Mouse (Mus musculus): ENCODE data around the gene Frrs1l. TPM values are rescaled to one million over a fixed set of nuclear protein-coding genes. Genes with fewer than 3 reads are reported as not detected.
A peak's percentile ranks its signal among the peaks of the same experiment; 100 is the strongest.

Gene Frrs1l
- total RNA-seq, 2 experiments from 2014 or later = 0.08 TPM; not detected in 1

GRCm38 (mm10) chr4:56965586-56966179 is 24.5 kb downstream of the Frrs1l start:
- peak in 1 of 2 experiments; percentile 35 for DNase-seq

- no peak for DNase-seq
Measured at GRCm38 (mm10) chr4:56963687-56964086, 26.5 kb downstream of the Frrs1l start.

GRCm38 (mm10) chr4:56961320-56961925 is 28.8 kb downstream of the Frrs1l start:
- DNase-seq = peak; percentile 60 to 81

- DNase-seq = no peak
Measured at GRCm38 (mm10) chr4:56957518-56957917, 32.7 kb downstream of the Frrs1l start.

- DNase-seq = no peak
Measured at GRCm38 (mm10) chr4:56953235-56953634, 37.0 kb downstream of the Frrs1l start.

- no peak for DNase-seq
Measured at GRCm38 (mm10) chr4:56951701-56952100, 38.5 kb downstream of the Frrs1l start.

GRCm38 (mm10) chr4:56949494-56949893 is 40.7 kb downstream of the Frrs1l start:
- DNase-seq = peak in 1 of 2 experiments; percentile 59

- DNase-seq = peak; percentile 95 to 97
Measured at GRCm38 (mm10) chr4:56946641-56947640, 43.2 kb downstream of the Frrs1l start, which contains the start of gene Tmem245. TSS of gene Tmem245 (minus strand) at chr4:56947437.

- DNase-seq = no peak
Measured at GRCm38 (mm10) chr4:56946180-56946579, 44.0 kb downstream of the Frrs1l start.

- DNase-seq = peak; percentile 58 to 68
Measured at GRCm38 (mm10) chr4:56944286-56944685, 45.9 kb downstream of the Frrs1l start.

GRCm38 (mm10) chr4:56943258-56943657 is 46.9 kb downstream of the Frrs1l start:
- DNase-seq = no peak

- DNase-seq = no peak
Measured at GRCm38 (mm10) chr4:56942567-56942966, 47.6 kb downstream of the Frrs1l start.

GRCm38 (mm10) chr4:56941481-56941880 is 48.7 kb downstream of the Frrs1l start:
- no peak for DNase-seq

- peak in 1 of 2 experiments; percentile 53 for DNase-seq
Measured at GRCm38 (mm10) chr4:56937136-56937535, 53.1 kb downstream of the Frrs1l start.

GRCm38 (mm10) chr4:56935327-56935726 is 54.9 kb downstream of the Frrs1l start:
- no peak for DNase-seq

- DNase-seq = no peak
Measured at GRCm38 (mm10) chr4:56933154-56933553, 57.0 kb downstream of the Frrs1l start.

GRCm38 (mm10) chr4:56932096-56932495 is 58.1 kb downstream of the Frrs1l start:
- peak; percentile 41 to 72 for DNase-seq

- peak in 1 of 2 experiments; percentile 40 for DNase-seq
Measured at GRCm38 (mm10) chr4:56930312-56930711, 59.9 kb downstream of the Frrs1l start.

- DNase-seq = no peak
Measured at GRCm38 (mm10) chr4:56926971-56927370, 63.2 kb downstream of the Frrs1l start.

- DNase-seq = no peak
Measured at GRCm38 (mm10) chr4:56922229-56922628, 68.0 kb downstream of the Frrs1l start.

- no peak for DNase-seq
Measured at GRCm38 (mm10) chr4:56915732-56916325, 74.4 kb downstream of the Frrs1l start.

GRCm38 (mm10) chr4:56914761-56915160 is 75.4 kb downstream of the Frrs1l start:
- no peak for DNase-seq
